Mouse (Mus musculus) layer of hippocampus, adult 8-10 months (tissue): Measurements from ENCODE around the gene Ahsa1. TPM values are rescaled to one million over a fixed set of nuclear protein-coding genes. Genes with fewer than 3 reads are reported as not detected.
"Not testable (repeated sequence)": the region's sequence is repeated elsewhere in the genome, so short reads cannot be mapped to it uniquely, and the experiment has no call there.

ENCODE experiments used
- DNase-seq, 2 experiments: peaks; one replicate each; pipeline ENCODE4 v3.0.0; 2022; ENCODE audit warnings: low spot score in 2 of 2
- microRNA-seq, 2 experiments: library from miRNA; unstranded; fragments of <30 nt; microRNA quantifications; one replicate each; pipeline ENCODE4 v1.2.0; 2022
- total RNA-seq, 4 experiments: library from RNA; stranded (reverse); gene quantifications; 2 replicates each; pipeline ENCODE4 v1.2.4; 2022

Gene Ahsa1
- total RNA-seq, 4 experiments from 2014 or later, result 150 to 192 (median 175) TPM

DNA sequence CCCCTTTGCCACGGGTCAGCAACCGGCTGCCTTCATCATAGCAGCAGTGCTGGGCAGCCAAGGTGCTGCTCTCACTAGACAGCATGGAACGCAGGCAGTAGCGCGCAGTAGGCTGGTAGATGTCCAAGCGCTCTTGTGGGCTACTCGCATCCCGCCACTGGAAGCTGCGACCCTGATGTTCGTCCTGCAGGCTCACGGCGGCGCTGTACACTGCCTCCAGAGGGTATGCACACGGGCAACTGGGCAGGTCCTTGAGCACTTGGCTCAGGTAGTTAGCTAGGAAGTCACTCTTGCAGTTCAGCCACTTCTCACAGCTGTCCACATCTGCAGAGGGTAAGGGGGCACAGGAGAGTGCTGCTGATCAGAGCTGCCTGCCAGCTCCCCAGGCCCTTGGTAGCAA is 13.6 kb downstream of the Ahsa1 start:
- DNase-seq, result no peak

DNA sequence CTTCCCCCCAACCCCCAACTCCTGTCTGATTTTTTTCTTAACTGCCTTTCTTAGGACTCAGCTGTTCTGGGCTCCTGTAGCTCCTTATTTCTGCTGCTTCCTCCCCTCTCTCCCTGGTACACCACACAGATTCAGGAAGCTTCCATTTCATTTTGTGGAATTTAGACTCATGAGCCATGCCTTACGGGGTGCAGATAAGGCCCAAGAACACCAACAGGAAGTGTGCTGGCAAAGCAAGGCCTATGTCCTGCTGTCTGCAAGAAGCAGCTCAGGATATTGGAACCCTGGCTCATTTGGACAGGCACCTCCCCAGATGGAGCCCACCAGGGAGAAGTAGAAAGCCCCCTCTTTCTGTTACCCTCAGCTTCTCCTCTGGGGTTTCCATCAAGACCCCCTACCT is 15.5 kb downstream of the Ahsa1 start:
- no peak for DNase-seq

DNA sequence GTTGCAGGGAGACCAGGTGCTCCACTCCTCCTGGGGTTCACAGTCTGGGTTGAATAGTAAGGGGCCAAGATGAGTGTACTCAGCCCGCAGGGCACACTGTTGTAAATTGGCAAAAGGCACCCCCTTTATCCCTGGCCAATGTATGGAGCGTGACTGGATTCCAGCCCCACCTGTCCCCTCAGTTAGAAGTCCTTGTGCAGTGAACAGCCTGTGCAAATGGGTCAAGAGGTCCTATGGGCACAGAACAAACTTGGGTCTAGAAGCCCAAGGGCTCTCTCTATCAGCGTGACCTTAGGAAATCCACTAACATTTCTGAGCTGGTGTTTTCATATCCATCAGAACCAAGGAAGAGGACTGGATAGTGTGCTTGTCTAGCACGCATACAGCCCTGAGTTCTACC is 16.5 kb downstream of the Ahsa1 start:
- no peak for DNase-seq

DNA sequence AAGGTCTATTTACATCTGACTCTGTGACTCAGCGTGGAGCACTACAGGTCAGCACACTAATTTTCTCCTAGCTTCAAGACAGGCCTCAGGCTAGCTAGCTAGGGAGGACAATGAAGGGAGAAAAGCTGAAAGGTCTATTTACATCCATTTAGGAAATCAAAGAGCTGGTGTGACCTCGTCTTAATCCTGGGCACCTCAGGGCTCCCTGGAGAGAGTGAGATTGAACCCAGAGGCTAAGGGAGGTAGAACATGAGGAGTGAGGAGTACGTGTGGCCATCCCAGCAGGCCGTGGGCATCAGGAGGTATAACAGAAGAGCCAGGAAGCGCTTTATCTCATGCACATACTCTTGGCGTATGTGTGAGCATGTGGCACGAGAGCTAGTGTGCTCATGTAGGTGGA is 17.4 kb downstream of the Ahsa1 start:
- no peak for DNase-seq

DNA sequence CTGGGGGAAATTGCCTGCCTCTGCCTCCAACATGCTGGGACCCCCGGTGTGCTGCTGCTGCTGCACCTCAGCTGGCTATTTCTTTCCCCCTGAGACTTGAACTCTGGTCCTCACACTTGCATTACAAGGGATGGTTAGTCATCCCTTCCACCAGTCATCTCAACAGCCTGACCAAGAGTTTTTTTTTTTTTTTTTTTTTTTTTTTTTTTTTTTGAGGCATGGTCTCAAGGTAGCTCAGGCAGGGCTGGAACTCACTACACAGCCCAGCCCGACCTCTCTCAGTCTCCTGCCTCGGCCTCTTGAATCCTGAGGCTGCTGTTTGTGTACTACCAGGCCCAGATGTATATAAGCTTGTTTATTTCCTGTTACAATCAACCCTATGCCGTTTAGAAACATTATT is 18.0 kb downstream of the Ahsa1 start:
- DNase-seq, result no peak

DNA sequence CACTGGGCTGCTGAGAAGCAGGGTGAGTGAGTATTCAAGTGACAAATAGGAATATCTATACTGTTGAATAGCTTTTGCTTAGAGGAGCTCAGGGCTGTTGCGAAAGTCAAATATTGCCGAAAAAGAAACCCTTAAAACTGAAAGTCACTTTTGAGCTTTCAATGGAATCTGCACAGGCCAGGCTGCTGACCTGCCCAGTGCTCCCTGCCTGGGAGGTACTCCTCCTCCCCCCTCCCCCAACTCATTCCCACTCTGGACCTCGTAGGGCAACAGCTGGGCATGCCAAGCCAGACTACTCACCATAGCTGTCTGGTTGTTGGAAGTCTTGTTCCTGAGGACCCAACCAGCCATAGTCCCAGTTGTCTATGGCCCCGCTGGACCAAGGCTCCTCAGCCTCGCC is 18.4 kb downstream of the Ahsa1 start:
- DNase-seq, result no peak

DNA sequence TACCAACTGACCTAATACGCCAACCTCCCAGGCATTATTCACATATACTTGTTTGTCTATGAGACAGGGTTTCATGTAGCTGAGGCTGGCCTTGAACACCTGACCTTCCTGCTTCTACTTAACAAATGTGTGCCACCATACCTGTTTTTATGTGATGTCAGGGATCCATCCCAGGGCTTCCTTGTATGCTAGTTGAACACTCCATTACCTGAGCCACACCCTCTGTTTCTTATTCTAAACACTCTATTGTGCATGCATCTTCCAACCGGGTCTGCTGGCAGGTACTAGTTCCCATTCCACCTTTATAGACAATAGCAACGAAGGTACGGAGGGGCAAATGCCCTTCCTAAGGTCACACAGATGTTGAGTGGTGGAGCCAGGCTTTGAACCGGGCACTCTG is 22.8 kb downstream of the Ahsa1 start:
- DNase-seq, result no peak

DNA sequence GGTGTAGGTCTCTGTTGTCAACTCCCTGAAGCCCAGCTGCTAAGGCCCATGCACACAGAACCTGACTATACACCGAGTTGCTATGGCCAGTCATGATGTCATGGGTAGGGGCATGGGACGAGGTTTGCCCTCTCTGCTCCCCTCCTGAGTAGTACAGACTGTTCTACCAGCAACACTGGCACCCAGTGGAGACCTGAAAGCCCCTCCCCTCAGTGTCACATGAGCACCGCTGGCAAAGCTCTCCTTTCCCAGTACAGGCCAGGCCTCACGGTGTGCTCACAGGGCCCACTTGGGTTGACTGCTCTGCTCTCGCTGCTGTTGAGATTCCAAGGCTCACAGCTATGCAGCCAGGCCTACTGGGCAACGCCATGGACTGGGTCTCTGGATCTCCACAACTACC is 27.7 kb downstream of the Ahsa1 start:
- no peak for DNase-seq

DNA sequence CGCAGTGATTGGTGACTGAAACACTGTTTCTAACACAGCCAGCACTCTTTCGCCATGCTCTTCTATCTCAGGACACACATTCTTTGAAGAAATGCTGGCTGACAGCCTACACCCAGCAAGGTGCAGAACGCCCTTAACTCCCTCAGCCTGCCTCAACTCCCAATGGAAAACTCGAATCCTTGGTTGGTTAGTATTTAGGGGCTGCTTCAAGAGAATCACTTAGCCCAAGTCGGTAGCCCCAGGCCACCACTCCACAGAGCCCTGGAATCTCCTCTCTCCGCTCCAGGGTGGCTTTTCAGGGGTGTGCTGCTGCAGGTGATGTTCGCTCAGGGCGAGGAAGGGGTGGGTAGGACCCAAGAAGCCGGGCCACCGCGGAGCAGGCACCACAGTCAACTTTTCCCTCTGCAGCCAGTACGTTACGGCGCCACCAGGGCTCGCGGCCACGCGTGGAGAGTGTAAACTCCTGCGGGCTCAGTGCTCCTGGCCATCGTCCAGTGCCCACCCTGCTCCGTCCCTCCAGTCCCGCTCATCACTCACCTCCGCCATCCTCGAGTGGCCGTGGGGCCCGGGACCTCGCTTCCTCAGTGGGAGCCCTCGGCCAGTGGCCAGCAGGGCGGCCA is 32.9 kb downstream of the Ahsa1 start:
- no peak for DNase-seq

DNA sequence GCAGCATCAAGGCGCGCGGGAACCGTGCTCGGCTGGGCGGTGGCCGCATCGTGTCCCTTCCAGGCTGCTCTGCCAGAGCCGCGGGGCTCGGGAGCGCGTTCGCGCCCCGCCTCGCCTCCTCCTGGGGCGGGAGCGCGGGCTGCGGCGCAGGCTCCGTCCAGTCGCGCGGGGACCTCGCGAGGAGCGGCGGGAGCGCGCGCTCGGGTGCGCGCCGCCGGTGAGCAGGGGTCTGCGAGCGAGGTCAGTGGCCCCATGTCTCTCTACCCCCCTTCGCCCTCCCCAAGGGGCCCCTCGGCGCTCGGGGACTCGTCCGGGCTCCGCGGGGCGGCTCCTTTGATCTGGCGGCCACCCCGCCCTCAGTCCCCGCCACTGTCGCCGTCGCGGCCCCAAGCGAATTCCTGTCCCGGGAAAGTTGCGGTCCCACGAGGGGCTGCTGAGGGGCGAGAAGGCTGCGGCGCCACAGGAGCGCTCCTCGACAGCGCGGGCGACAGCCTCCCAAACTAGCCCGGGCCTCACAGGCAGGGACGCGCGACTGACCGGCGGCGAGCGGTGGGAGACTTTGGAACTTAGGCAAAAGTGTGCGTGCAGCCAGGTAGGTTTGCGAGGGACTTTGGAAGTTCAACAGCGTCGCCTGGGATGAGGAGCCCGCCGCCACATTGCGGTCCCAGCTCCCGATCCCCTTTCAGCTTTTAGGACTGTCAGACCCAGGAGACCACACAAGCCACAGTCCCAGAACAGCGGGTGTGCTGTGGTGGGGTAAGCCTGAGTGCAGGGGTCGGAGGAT is 33.6 kb downstream of the Ahsa1 start, which contains the start of gene Ism2:
Gene Ism2, minus strand, starts transcription at position 49 of the 784 bp plus-strand sequence.
- no peak for DNase-seq

DNA sequence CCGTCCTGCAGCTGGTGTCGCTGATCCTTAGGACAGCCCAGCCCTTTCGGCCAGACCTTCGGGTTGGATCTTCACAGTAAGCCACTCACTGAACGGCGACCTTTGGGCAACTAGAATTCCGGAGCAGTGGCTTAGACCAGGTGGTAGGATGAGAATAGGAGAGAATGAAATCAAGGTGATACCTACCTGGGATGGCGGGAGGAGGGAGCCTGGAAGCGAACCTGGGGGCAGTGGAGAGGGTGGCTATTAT is 34.1 kb downstream of the Ahsa1 start:
- no peak for DNase-seq

DNA sequence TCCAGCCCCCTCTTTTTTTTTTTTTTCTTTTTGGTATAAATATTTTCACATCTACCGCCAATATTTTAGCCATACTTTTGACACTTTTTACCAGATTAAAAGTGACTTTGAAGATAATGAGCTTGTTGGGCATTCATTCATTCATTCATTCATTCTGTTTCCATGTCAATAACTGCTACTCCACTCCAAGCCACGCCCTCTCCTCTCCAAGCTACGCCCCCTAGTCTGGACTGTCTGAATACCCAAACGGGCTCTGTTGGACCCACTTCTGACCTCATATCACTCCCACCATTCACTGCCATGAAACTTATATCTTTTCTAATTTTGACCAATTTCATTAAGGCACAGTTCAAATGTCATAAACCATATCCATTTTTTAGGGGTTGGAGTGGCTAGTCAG is 34.9 kb downstream of the Ahsa1 start:
- no peak for DNase-seq

DNA sequence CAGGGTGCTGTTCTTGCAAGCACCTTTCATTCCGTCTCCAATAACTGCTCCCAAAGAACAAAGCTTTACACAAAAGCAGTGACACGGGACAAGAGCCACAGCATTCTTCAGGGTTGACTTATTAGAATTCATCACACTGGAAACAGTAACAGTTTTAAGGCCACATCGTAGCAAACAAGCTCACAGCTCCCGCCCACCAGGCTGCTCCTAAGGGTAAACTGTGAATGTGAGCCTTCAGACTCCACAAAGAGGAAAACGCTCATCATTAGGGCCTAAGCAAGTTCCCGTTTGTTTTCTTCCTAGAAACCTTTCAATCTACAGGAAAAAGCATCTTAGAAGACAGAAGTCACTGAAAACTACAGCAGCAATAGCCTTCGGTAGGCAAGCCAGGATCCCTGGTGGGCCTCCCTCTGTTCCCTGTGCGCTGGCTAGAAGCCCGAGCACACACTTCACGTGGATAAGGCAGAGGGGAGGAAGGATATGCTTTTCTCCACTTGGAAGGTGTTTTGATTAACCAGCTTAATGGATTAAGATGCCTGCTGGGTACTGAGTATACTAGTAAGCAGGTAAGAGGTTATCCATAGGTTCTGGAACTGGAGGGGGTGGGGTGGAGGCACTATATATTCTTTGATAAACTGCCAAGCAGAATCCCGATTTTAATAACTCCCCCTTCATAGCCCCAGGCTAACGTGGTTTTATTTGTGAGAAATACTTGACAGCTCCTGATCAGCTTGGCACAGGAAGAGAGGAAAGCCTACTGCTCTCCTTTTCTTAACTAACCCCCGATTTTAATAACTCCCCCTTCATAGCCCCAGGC is 39.7 kb downstream of the Ahsa1 start:
- DNase-seq, result no peak

DNA sequence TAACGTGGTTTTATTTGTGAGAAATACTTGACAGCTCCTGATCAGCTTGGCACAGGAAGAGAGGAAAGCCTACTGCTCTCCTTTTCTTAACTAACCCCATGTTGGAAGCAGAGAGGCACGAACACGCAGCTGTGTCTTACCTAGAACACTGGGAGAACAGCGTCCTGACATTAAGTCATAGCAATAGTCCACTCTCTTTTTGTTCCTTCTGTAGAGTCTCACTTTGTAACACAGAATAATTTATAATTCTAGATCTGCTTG is 40.2 kb downstream of the Ahsa1 start:
- DNase-seq, result not testable (repeated sequence)

DNA sequence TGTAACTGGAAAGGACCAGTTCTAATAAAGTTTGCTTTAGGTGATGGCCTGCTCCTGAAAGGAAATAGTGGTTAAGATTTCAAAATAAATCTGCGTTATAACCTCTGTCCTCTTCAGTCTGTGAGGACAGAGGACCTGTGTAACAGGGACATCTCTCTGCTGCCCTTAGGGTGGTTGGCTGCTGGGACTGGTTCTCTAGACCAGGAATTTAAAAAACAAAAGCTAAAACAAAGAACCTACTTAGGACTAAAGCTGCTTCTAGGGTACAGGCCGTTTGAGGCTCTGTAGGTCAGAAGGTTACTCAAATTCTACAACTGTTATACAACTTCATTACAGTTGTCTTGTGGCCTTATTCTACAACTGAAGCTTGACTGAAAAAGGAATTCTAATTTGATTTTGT is 46.8 kb downstream of the Ahsa1 start:
- DNase-seq, result no peak

DNA sequence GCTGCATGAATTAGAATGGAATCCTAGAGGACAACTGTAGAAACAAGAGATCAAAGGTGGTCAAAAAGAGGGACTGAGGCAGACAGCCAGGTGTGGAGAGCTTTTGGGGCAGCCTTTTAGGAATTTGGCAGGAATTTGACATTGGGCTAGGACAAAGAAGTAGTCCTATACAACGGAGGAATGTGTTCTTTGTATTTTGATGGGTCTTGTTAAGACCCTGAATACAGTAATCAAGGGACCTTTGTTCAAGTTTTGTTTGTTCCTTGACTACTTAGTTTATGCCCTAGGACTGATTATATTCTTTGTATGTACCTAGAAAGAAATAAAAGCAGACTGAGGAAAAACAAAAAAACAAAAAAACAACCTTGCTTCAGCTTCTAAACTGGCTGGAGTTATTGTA is 51.7 kb downstream of the Ahsa1 start:
- DNase-seq, result no peak

DNA sequence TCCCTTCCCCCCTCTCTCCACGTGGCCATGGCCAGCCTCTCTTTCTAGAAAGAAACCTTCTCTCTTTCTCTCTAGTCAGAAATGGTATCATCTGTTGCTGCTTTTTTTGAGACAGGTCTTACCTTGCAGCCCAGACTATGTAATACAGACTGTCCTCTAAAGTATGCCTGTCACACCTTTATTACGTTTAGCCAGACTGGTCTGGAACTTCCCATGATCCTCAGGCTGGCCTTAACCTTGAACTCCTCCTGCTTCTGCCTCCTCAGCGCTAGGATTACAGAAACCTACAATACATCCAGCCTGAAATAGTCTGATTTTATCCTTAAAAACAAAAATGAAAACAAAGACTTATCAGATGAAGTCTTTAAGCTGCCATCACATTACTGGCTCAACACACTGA is 53.0 kb downstream of the Ahsa1 start:
- DNase-seq, result no peak

Small RNAs within 50 kb of the gene (microRNA-seq; reads per million reads assigned to microRNA genes)
- 0 reads per million in 2 experiments for gene Gm47293

Other genes starting within 250 kb of the Ahsa1 start
- 10 to 100 TPM; 30.7 to 42.1 (median 36.4) TPM for gene Tmem63c, start 245.1 kb upstream of the Ahsa1 start, total RNA-seq
- 1 to 10 TPM; 2.6 to 4.2 (median 3.4) TPM for gene Ngb, start 163.9 kb upstream of the Ahsa1 start, total RNA-seq
- gene Gstz1, start 119.3 kb upstream of the Ahsa1 start, total RNA-seq, result 10 to 100 TPM; 51.9 to 56.0 (median 54.8) TPM
- gene Pomt2, start 118.5 kb upstream of the Ahsa1 start, total RNA-seq, result 10 to 100 TPM; 18.0 to 19.8 (median 18.7) TPM
- gene Samd15, start 66.8 kb upstream of the Ahsa1 start, total RNA-seq, result 1 to 10 TPM; 3.1 to 4.5 (median 4.2) TPM
- 10 to 100 TPM; 25.6 to 32.4 (median 29.0) TPM for gene Tmed8, start 66.0 kb upstream of the Ahsa1 start, total RNA-seq
- 1 to 10 TPM; 1.4 to 4.1 (median 2.7) TPM for gene Noxred1, start 27.7 kb upstream of the Ahsa1 start, total RNA-seq
- gene Vipas39, start 223 bp upstream of the Ahsa1 start, total RNA-seq, result 10 to 100 TPM; 56.4 to 62.0 (median 61.4) TPM
- gene Ism2, start 33.2 kb downstream of the Ahsa1 start, total RNA-seq, result under 1 TPM in 2 of 4 experiments, not detected in 2; 0.29 TPM
- 10 to 100 TPM; 32.5 to 50.1 (median 37.4) TPM for gene Sptlc2, start 121.9 kb downstream of the Ahsa1 start, total RNA-seq
- 100 to 1,000 TPM; 102 to 127 (median 112) TPM for gene Slirp, start 177.4 kb downstream of the Ahsa1 start, total RNA-seq
- 10 to 100 TPM; 21.4 to 29.0 (median 24.3) TPM for gene Alkbh1, start 177.5 kb downstream of the Ahsa1 start, total RNA-seq
- gene Snw1, start 205.8 kb downstream of the Ahsa1 start, total RNA-seq, result 10 to 100 TPM; 59.6 to 69.6 (median 65.4) TPM
- not detected for gene Gm5788, start 228.2 kb downstream of the Ahsa1 start, total RNA-seq
- gene Gm8300, start 247.8 kb downstream of the Ahsa1 start, total RNA-seq, result not detected